Mouse (Mus musculus) bone marrow, adult 2 months (tissue): ENCODE data around the gene Polg2. TPM values are rescaled to one million over a fixed set of nuclear protein-coding genes. Genes with fewer than 3 reads are reported as not detected.
"Not testable (repeated sequence)": the region's sequence is repeated elsewhere in the genome, so short reads cannot be mapped to it uniquely, and the experiment has no call there.

ENCODE experiments used
- H3K27ac ChIP-seq: fragments of 200-500 bp; 2 replicates; pipeline ENCODE4 v1.5.1; 2012; ENCODE audit warnings: low read depth, mild to moderate bottlenecking, control low read depth, inconsistent platforms, low read length; ENCODE audit not compliant: control insufficient read depth, poor library complexity, insufficient read depth
- H3K4me1 ChIP-seq: fragments of 200-500 bp; 2 replicates; pipeline ENCODE4 v1.6.1; 2011; ENCODE audit warnings: low read length; ENCODE audit not compliant: control insufficient read depth, insufficient read depth
- H3K4me3 ChIP-seq: fragments of 200-500 bp; replicated peaks from 2 replicates; pipeline ENCODE3; 2011; ENCODE audit warnings: mild to moderate bottlenecking, low read depth, low read length, control low read depth; ENCODE audit not compliant: control insufficient read depth
- CTCF ChIP-seq: fragments of 200-500 bp; IDR thresholded peaks from 2 replicates; pipeline ENCODE4 v1.5.1; 2011; ENCODE audit warnings: low read length, control low read depth; ENCODE audit not compliant: control insufficient read depth, insufficient read depth
- POLR2A ChIP-seq: fragments of 200-500 bp; IDR thresholded peaks from 2 replicates; pipeline ENCODE4 v1.6.1; 2011; ENCODE audit warnings: low read depth, mild to moderate bottlenecking, control low read depth, low read length, borderline replicate concordance; ENCODE audit not compliant: control insufficient read depth
- WGBS: fragments of 180-500 bp; shearing (Covaris S2); methylation state at CpG from one replicate; pipeline ENCODE4 v1.1.7; 2018; 5-methylcytosine and 5-hydroxymethylcytosine counted together
- polyA plus RNA-seq: library from polyadenylated mRNA; stranded (reverse); fragments of >200 nt; gene quantifications from 2 replicates; pipeline ENCODE4 v1.2.4, GENCODE M21; 2011; ENCODE audit warnings: low replicate concordance; ENCODE audit not compliant: missing spikeins, insufficient read depth, insufficient read length

Gene Polg2
- polyA plus RNA-seq, 1 experiment = 4.9 TPM

- Histone ChIP-seq H3K4me1 (no peaks in the 10 kb centered on the region; the same call in 1 of the 2 replicates), H3K4me3 (no peak overlapping the region), H3K27ac (no peak overlapping the region)
- no peak for TF ChIP-seq POLR2A
- no peak for TF ChIP-seq CTCF
- WGBS = 90% methylated on average over 2 of the region's 2 CpGs
Measured at GRCm38 (mm10) chr11:106739116-106739515, 40.2 kb downstream of the Polg2 start.

GRCm38 (mm10) chr11:106737178-106737621 lies 42.1 kb downstream of the Polg2 start:
- Histone ChIP-seq H3K4me3 (no peak overlapping the region), H3K4me1 (no peaks in the 10 kb centered on the region; the same call in 1 of the 2 replicates), H3K27ac (no peak overlapping the region)
- WGBS = 45% methylated on average over 12 of the region's 12 CpGs
- TF ChIP-seq POLR2A = no peak
- no peak for TF ChIP-seq CTCF

GRCm38 (mm10) chr11:106736614-106737013 lies 42.7 kb downstream of the Polg2 start:
- no peak overlapping the region for H3K27ac ChIP-seq
- no peak overlapping the region for H3K4me3 ChIP-seq
- no peaks in the 10 kb centered on the region; the same call in 1 of the 2 replicates for H3K4me1 ChIP-seq
- no peak for TF ChIP-seq CTCF
- no peak for TF ChIP-seq POLR2A
- 70% methylated on average over 3 of the region's 3 CpGs for WGBS

- TF ChIP-seq CTCF (no peak), POLR2A (no peak)
- Histone ChIP-seq H3K4me1 (no peaks in the 10 kb centered on the region; the same call in 1 of the 2 replicates), H3K27ac (no peak overlapping the region), H3K4me3 (no peak overlapping the region)
- WGBS = 43% methylated on average over 4 of the region's 4 CpGs
Measured at GRCm38 (mm10) chr11:106730714-106731113, 48.6 kb downstream of the Polg2 start.

- TF ChIP-seq POLR2A = no peak
- TF ChIP-seq CTCF = no peak
- 90% methylated on average over 1 of the region's 1 CpGs for WGBS
- Histone ChIP-seq H3K4me3 (no peak overlapping the region), H3K4me1 (no peaks in the 10 kb centered on the region; the same call in 1 of the 2 replicates), H3K27ac (no peak overlapping the region)
Measured at GRCm38 (mm10) chr11:106729656-106730055, 49.7 kb downstream of the Polg2 start.

- TF ChIP-seq CTCF = no peak
- no peak for TF ChIP-seq POLR2A
- WGBS = 58% methylated on average over 10 of the region's 10 CpGs
- H3K4me1 ChIP-seq = no peaks in the 10 kb centered on the region; the same call in 1 of the 2 replicates
- H3K4me3 ChIP-seq = no peak overlapping the region
- no peak overlapping the region for H3K27ac ChIP-seq
Measured at GRCm38 (mm10) chr11:106728402-106729366, 50.7 kb downstream of the Polg2 start.

- H3K4me3 ChIP-seq = no peak overlapping the region
- WGBS = 86% methylated on average over 5 of the region's 5 CpGs
- no peaks in the 10 kb centered on the region; the same call in 1 of the 2 replicates for H3K4me1 ChIP-seq
- TF ChIP-seq POLR2A = no peak
- TF ChIP-seq CTCF = no peak
- no peak overlapping the region for H3K27ac ChIP-seq
Measured at GRCm38 (mm10) chr11:106727967-106728366, 51.4 kb downstream of the Polg2 start.

- H3K4me1 ChIP-seq = not testable (repeated sequence)
- WGBS = 79% methylated on average over 9 of the region's 9 CpGs
Measured at GRCm38 (mm10) chr11:106724916-106725235, 54.5 kb downstream of the Polg2 start.

More at GRCm38 (mm10) chr11:106724916-106725235, 54.5 kb downstream of the Polg2 start:
- H3K27ac ChIP-seq, H3K4me3 ChIP-seq: not testable (repeated sequence)
